Mouse (Mus musculus) MN1 (cell line): ENCODE results near the gene Olfr805.

Source experiments
- DNase-seq: peaks from one replicate; pipeline ENCODE4 v3.0.0-alpha.2; 2016; ENCODE audit warnings: low spot score

The Olfr805 gene

GRCm38 (mm10) chr10:129729275-129729674 is at the start of gene Olfr805:
Gene Olfr805 (minus strand): TSS chr10:129729375.
- DNase-seq = no peak

GRCm38 (mm10) chr10:129778123-129778522 is 48.9 kb upstream of the Olfr805 start:
- no peak for DNase-seq

GRCm38 (mm10) chr10:129774338-129774737 is 45.2 kb upstream of the Olfr805 start, which contains the start of gene Olfr809:
Gene Olfr809 (plus strand): TSS chr10:129774638.
- no peak for DNase-seq

GRCm38 (mm10) chr10:129765182-129765581 is 36.0 kb upstream of the Olfr805 start, which contains the start of gene Olfr808:
Gene Olfr808 (plus strand): TSS chr10:129765482.
- DNase-seq = no peak

GRCm38 (mm10) chr10:129757693-129758092 is 28.5 kb upstream of the Olfr805 start, which contains the start of gene Olfr807:
Gene Olfr807 (minus strand): TSS chr10:129757793.
- DNase-seq = no peak

GRCm38 (mm10) chr10:129741821-129742220 is 12.6 kb upstream of the Olfr805 start, which contains the start of gene Olfr806:
Gene Olfr806 (minus strand): TSS chr10:129741921.
- no peak for DNase-seq

- DNase-seq = no peak
Measured at GRCm38 (mm10) chr10:129702910-129703309, 26.3 kb downstream of the Olfr805 start, which contains the start of gene Olfr804. Gene Olfr804 (plus strand): TSS chr10:129703210.

- no peak for DNase-seq
Measured at GRCm38 (mm10) chr10:129694186-129694585, 35.0 kb downstream of the Olfr805 start, which contains the start of gene Olfr803. Gene Olfr803 (minus strand): TSS chr10:129694286.

GRCm38 (mm10) chr10:129688069-129688468 is 41.1 kb downstream of the Olfr805 start, which contains the start of gene Olfr802:
Gene Olfr802 (minus strand): TSS chr10:129688169.
- no peak for DNase-seq

GRCm38 (mm10) chr10:129673765-129674164 is 55.4 kb downstream of the Olfr805 start, which contains the start of gene Olfr801:
Gene Olfr801 (minus strand): TSS chr10:129673865.
- DNase-seq = no peak
